Mouse (Mus musculus) liver, embryonic 11.5 days (tissue): ENCODE results near the gene Atp5d. TPM values are rescaled to one million over a fixed set of nuclear protein-coding genes. Genes with fewer than 3 reads are reported as not detected.

Source experiments
- ATAC-seq: fragments of 200-750 bp; cut with Nextera tagmentation; replicated peaks from 2 replicates; pipeline ENCODE4 v1.8.0; 2017; ENCODE audit warnings: moderate number of reproducible peaks, mild to moderate bottlenecking, moderate TSS enrichment, moderate library complexity; ENCODE audit not compliant: low FRiP score
- DNase-seq: peaks from one replicate; pipeline ENCODE4 v3.0.0-alpha.2; 2017; ENCODE audit warnings: low spot score
- H3K27ac ChIP-seq: fragments of 300-500 bp; sonication (generic); 2 replicates; pipeline ENCODE4 v1.5.1; 2014; ENCODE audit warnings: mild to moderate bottlenecking, low read depth, low read length, control low read depth
- H3K27me3 ChIP-seq: fragments of 300-500 bp; sonication (generic); replicated peaks from 2 replicates; pipeline ENCODE4 v1.6.1; 2014; ENCODE audit warnings: low read length, mixed read lengths; ENCODE audit not compliant: control insufficient read depth, insufficient read depth
- H3K36me3 ChIP-seq: fragments of 300-500 bp; sonication (generic); 2 replicates; pipeline ENCODE4 v1.6.1; 2014; ENCODE audit warnings: mild to moderate bottlenecking, low read length, moderate library complexity, mixed read lengths; ENCODE audit not compliant: control insufficient read depth, insufficient read depth
- H3K4me1 ChIP-seq: fragments of 300-500 bp; sonication (generic); replicated peaks from 2 replicates; pipeline ENCODE4 v1.6.1; 2014; ENCODE audit warnings: low read length, mixed read lengths; ENCODE audit not compliant: control insufficient read depth, insufficient read depth
- H3K4me2 ChIP-seq: fragments of 300-500 bp; sonication (generic); 2 replicates; pipeline ENCODE4 v1.6.1; 2014; ENCODE audit warnings: mild to moderate bottlenecking, control low read depth, moderate library complexity
- H3K4me3 ChIP-seq: fragments of 300-500 bp; sonication (generic); 2 replicates; pipeline ENCODE4 v1.5.1; 2014; ENCODE audit warnings: low read depth, low read length, control low read depth
- H3K9ac ChIP-seq: fragments of 300-500 bp; sonication (generic); 2 replicates; pipeline ENCODE4 v1.6.1; 2014; ENCODE audit warnings: low read depth, low read length, control low read depth
- H3K9me3 ChIP-seq: fragments of 300-500 bp; sonication (generic); 2 replicates; pipeline ENCODE4 v1.6.1; 2016; ENCODE audit warnings: low read length, inconsistent platforms, mixed read lengths; ENCODE audit not compliant: control insufficient read depth
- WGBS: fragments of 180-500 bp; shearing (Covaris S2); extraction: QIAGEN DNeasy Blood & Tissue Kit; methylation state at CpG from one replicate; pipeline ENCODE4 v1.1.7; 2014; 5-methylcytosine and 5-hydroxymethylcytosine counted together
- polyA plus RNA-seq: library from polyadenylated mRNA; unstranded; fragments of >200 nt; fragmentation: Nextera tagmentation; extraction: Ambion mirVana; gene quantifications from 2 replicates; pipeline ENCODE4 v1.2.1, GENCODE M21; 2014

The Atp5d gene
- polyA plus RNA-seq, 1 experiment from 2014 or later, result 514 TPM

GRCm38 (mm10) chr10:80098630-80099029 is 39.8 kb upstream of the Atp5d start:
- H3K9me3 ChIP-seq, result no peaks in the 10 kb centered on the region
- peaks cover 70% of the 10 kb centered on the region for H3K4me1 ChIP-seq
- no peaks in the 10 kb centered on the region for H3K27me3 ChIP-seq
- ATAC-seq, result no peak
- no peak overlapping the region for H3K4me3 ChIP-seq
- H3K4me2 ChIP-seq, result peak overlapping the region; percentile 26
- DNase-seq, result no peak
- 0 out of 2 replicates have a peak overlapping the region, but pooled peaks have one; percentile 1 for H3K27ac ChIP-seq
- 78% methylated on average over 5 of the region's 5 CpGs for WGBS
- H3K9ac ChIP-seq, result peak overlapping the region; percentile 15; the same call in 1 of the 2 replicates
- H3K36me3 ChIP-seq, result no peaks in the 10 kb centered on the region; the same call in 1 of the 2 replicates

DNA sequence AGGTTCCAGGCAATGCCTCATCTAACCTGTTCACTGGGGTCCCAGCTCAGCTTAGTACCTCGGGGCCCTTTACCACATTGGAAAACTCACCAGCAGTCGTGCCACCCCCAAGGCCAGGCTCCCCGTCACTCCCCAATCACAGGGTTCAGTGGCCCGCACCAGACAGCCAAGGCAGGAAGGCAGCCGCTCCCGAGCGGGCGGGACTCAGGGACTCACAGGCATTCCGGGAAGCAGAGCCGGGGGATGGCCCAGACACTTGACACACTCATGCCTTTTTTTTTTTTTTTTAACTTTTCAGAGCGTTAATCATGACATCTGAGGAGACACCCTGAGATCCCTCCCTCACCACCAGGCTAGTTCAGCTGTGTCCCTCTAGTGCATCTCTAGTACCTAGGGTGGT is 37.5 kb upstream of the Atp5d start:
- Histone ChIP-seq H3K9ac (peak overlapping the region; percentile 97; the same call in 1 of the 2 replicates), H3K27me3 (no peaks in the 10 kb centered on the region), H3K4me1 (peaks cover 70% of the 10 kb centered on the region), H3K4me3 (peak overlapping the region; percentile 96), H3K27ac (peak overlapping the region; percentile 70; the same call in 1 of the 2 replicates), H3K4me2 (peak overlapping the region; percentile 77), H3K36me3 (no peaks in the 10 kb centered on the region; the same call in 1 of the 2 replicates), H3K9me3 (no peaks in the 10 kb centered on the region)
- no peak for DNase-seq
- 45% methylated on average over 11 of the region's 11 CpGs for WGBS
- ATAC-seq, result no peak

DNA sequence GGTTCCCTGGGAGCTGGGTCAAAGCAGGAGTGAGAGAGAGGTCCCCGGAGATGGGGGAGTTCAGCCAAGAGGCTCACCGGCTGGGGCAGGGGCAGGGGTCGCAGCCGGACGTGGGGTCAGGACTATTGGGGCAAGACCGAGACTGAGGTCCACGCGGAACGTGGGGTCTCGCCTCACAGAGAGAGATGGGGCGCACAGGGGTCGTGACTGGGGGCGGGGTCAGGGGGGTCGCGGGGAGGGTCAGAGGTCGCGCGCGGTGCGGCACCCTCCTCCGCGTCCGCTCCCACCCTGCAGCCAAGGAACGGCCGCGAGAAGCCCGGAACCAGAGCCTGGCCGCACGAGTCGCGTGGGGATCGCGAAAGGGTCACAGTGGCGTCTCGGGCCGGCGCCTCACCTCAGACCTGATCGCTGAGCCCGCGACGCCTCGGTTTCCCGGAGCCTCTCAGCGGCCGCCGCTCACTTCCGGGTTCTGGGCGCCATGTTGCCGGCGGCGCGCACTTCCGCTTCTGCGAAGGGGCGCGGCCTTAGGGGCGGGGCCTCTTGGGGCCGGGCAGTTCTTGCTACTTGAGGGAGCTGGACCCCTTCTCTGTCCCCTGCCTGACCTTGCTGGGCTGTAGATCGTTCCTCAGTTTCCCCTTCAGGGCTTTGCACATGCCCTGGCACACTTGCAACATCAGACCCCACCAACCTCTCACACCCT is 36.1 kb upstream of the Atp5d start:
- Histone ChIP-seq H3K4me1 (peaks cover 61% of the 10 kb centered on the region), H3K36me3 (no peaks in the 10 kb centered on the region), H3K4me3 (peak overlapping the region; percentile 96), H3K27ac (peak overlapping the region; percentile 70), H3K9ac (peak overlapping the region; percentile 97), H3K27me3 (no peaks in the 10 kb centered on the region), H3K9me3 (no peaks in the 10 kb centered on the region), H3K4me2 (peak overlapping the region; percentile 77)
- under 1% methylated on average over 56 of the region's 59 CpGs for WGBS
- DNase-seq, result peak; percentile 83
- ATAC-seq, result peak; percentile 84

GRCm38 (mm10) chr10:80103032-80103431 is 35.4 kb upstream of the Atp5d start:
- Histone ChIP-seq H3K9ac (peak overlapping the region; percentile 97), H3K9me3 (no peaks in the 10 kb centered on the region), H3K4me3 (peak overlapping the region; percentile 96), H3K27me3 (no peaks in the 10 kb centered on the region), H3K4me2 (peak overlapping the region; percentile 77), H3K27ac (peak overlapping the region; percentile 70), H3K36me3 (no peaks in the 10 kb centered on the region), H3K4me1 (peaks cover 54% of the 10 kb centered on the region)
- ATAC-seq (peak; percentile 61), DNase-seq (no peak)
- 66% methylated on average over 2 of the region's 2 CpGs for WGBS

DNA sequence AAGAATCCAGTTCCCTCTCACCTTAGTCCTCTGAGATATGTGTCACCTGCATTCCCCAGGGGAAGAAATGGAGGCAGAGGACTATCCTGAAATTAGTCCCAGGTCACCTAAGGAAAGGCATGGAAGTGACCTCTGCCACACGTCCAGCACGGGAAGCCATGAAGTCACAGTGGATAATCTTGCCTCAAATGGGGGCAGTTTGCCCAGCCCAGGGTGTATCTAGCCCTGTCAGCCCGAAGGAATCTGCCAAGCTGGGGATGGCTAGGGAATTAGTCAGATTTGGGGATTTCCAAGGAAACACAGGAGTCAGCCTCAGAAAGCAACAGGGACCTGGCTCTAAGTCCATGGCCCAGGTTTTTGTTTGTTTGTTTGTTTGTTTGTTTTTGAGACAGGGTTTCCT is 34.3 kb upstream of the Atp5d start:
- Histone ChIP-seq H3K27ac (no peak overlapping the region), H3K4me3 (no peak overlapping the region), H3K9ac (no peak overlapping the region), H3K4me1 (peaks cover 43% of the 10 kb centered on the region), H3K36me3 (no peaks in the 10 kb centered on the region), H3K4me2 (no peak overlapping the region), H3K9me3 (no peaks in the 10 kb centered on the region), H3K27me3 (no peaks in the 10 kb centered on the region)
- ATAC-seq, result no peak
- DNase-seq, result no peak
- 74% methylated on average over 3 of the region's 3 CpGs for WGBS

DNA sequence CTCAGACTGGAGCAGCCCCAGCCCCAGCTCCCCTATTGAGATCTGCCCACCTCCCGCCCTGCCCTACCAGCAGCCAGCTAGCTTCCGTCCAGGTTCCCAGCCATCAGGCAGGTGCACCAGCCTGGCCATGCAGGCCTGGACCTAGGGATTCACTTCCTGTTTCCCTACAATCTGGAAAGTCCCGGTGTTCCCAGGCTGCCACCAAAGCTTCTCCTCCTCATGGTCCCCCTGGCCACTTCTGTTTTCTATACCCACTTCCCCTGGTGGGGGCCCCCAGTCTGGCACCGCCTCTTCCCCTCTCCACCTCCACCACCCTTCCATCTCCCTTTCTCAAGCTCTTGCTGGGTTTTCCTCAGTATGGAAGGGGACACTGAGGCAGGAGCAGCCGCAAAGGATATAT is 33.0 kb upstream of the Atp5d start, which contains the start of gene Sbno2:
Gene Sbno2, minus strand, starts transcription at position 112 of the 400 bp plus-strand sequence.
- ATAC-seq, result no peak
- Histone ChIP-seq H3K9me3 (no peaks in the 10 kb centered on the region), H3K27me3 (no peaks in the 10 kb centered on the region), H3K36me3 (no peaks in the 10 kb centered on the region), H3K27ac (no peak within 1 kb of the TSS), H3K4me1 (peaks cover 32% of the 10 kb centered on the region), H3K4me2 (0 out of 2 replicates have a peak within 1 kb of the TSS, but pooled peaks have one; percentile 9), H3K9ac (no peak within 1 kb of the TSS), H3K4me3 (no peak within 1 kb of the TSS)
- WGBS, result 71% methylated on average over 5 of the region's 5 CpGs
- DNase-seq, result no peak

DNA sequence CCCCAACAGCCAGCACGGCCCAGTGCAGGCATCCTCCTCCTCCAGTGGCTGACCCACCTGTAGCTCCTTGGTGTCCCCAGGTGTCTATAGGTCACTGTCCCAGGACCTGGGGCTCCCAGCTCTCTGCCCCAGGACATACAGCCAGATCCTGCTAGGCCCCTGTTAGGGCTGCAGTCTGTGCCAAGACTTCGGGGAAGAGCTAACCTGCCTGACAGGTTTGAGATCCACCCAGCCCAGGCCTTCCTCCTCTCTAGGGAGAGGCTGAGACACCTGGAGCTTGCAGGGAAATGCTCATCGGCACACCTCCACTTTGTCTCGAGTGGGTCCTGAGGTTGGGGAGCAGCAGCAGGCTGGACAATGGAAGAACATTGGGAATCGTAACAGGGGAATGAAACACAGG is 32.5 kb upstream of the Atp5d start:
- 70% methylated on average over 5 of the region's 5 CpGs for WGBS
- no peak for ATAC-seq
- Histone ChIP-seq H3K4me3 (no peak overlapping the region), H3K27me3 (no peaks in the 10 kb centered on the region), H3K27ac (no peak overlapping the region), H3K4me1 (peaks cover 28% of the 10 kb centered on the region), H3K4me2 (no peak overlapping the region), H3K36me3 (no peaks in the 10 kb centered on the region), H3K9ac (no peak overlapping the region), H3K9me3 (no peaks in the 10 kb centered on the region)
- no peak for DNase-seq

- Histone ChIP-seq H3K27me3 (no peaks in the 10 kb centered on the region), H3K4me2 (no peak overlapping the region), H3K9me3 (no peaks in the 10 kb centered on the region), H3K27ac (no peak overlapping the region), H3K4me3 (no peak overlapping the region), H3K36me3 (no peaks in the 10 kb centered on the region), H3K9ac (no peak overlapping the region), H3K4me1 (peaks cover 17% of the 10 kb centered on the region)
- no peak for ATAC-seq
- 65% methylated on average over 6 of the region's 6 CpGs for WGBS
- no peak for DNase-seq
Observed at GRCm38 (mm10) chr10:80107678-80108077, 30.8 kb upstream of the Atp5d start.
